Mouse (Mus musculus): ENCODE data around the gene Atp8b3.
A peak's percentile ranks its signal among the peaks of the same experiment; 100 is the strongest.

DNA sequence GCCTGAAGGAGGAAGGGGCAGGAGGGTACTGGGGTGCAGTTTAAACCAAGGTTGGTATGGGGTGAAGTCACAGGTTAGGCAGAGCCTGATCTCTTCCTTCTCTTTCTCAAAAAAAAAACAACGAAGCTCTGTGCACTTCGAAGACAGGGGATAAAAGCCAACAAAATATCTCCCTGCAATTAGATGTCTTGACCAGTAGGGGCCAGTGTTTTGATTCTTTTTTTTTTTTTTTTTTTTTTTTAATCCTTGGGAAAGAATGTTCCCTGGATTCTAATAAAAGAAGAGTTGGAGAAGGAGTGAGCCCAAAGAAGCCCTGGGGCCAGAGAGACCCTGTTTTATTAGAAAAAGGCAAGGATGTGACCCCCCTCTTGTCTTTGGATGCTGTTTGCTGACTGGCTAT lies 19.6 kb downstream of the Atp8b3 start:
- TF ChIP-seq CTCF (IDR thresholded peaks at IDR 0.05; ENCODE audit: borderline replicate concordance, extremely low read depth, insufficient read depth, insufficient read length) (peak; percentile 13; the same call in 1 of the 2 replicates), POLR2A (IDR thresholded peaks at IDR 0.05; ENCODE audit: borderline replicate concordance, extremely low read depth, insufficient read depth, insufficient read length, poor library complexity, severe bottlenecking) (no peak)

Data from brain, embryonic 14.5 days (tissue).